Mouse (Mus musculus) spleen, adult 2 months (tissue): Measurements from ENCODE around the gene Trmt1. TPM values are rescaled to one million over a fixed set of nuclear protein-coding genes. Genes with fewer than 3 reads are reported as not detected.
"Not testable (repeated sequence)": the region's sequence is repeated elsewhere in the genome, so short reads cannot be mapped to it uniquely, and the experiment has no call there.

Experiments used
- DNase-seq, 2 experiments: peaks; one replicate each; pipeline versions ENCODE4 v3.0.0 to v3.0.0-alpha.2; 2012 to 2021; ENCODE audit warnings: low spot score in 2 of 2, low read depth in 1 of 2
- H3K27ac ChIP-seq: fragments of 200-500 bp; 2 replicates; pipeline ENCODE4 v1.5.1; 2012; ENCODE audit warnings: low read length, inconsistent platforms; ENCODE audit not compliant: insufficient read depth
- H3K27me3 ChIP-seq: fragments of 200-500 bp; 2 replicates; pipeline ENCODE4 v1.6.1; 2012; ENCODE audit warnings: mild to moderate bottlenecking, moderate library complexity, low read length, inconsistent platforms; ENCODE audit not compliant: control insufficient read depth, insufficient read depth
- H3K36me3 ChIP-seq: fragments of 200-500 bp; 2 replicates; pipeline ENCODE4 v1.6.1; 2012; ENCODE audit warnings: mild to moderate bottlenecking, low read length, inconsistent platforms; ENCODE audit not compliant: control insufficient read depth, insufficient read depth
- H3K4me1 ChIP-seq: fragments of 200-500 bp; 2 replicates; pipeline ENCODE4 v1.6.1; 2011; ENCODE audit warnings: inconsistent platforms; ENCODE audit not compliant: control insufficient read depth, insufficient read depth, insufficient read length
- H3K4me3 ChIP-seq: fragments of 200-500 bp; 2 replicates; pipeline ENCODE4 v1.5.1; 2011; ENCODE audit warnings: mild to moderate bottlenecking, inconsistent platforms; ENCODE audit not compliant: insufficient read depth, insufficient read length; ENCODE audit errors: extremely low read depth
- CTCF ChIP-seq: fragments of 200-500 bp; IDR thresholded peaks from 2 replicates; pipeline ENCODE4 v1.5.1; 2011; ENCODE audit warnings: mild to moderate bottlenecking, inconsistent platforms; ENCODE audit not compliant: insufficient read depth, insufficient read length, insufficient replicate concordance; ENCODE audit errors: extremely low read depth
- POLR2A ChIP-seq: fragments of 200-500 bp; IDR thresholded peaks from 2 replicates; pipeline ENCODE4 v1.6.1; 2011; ENCODE audit warnings: low read depth, low read length, inconsistent platforms
- whole genome bisulfite sequencing: fragments of 180-500 bp; shearing (Covaris S2); methylation state at CpG from one replicate; pipeline ENCODE4 v1.1.7; 2018; 5-methylcytosine and 5-hydroxymethylcytosine counted together
- polyA plus RNA-seq: library from polyadenylated mRNA; depleted of rRNA; stranded (reverse); fragments of >200 nt; gene quantifications from 2 replicates; pipeline ENCODE4 v1.2.3, GENCODE M21; 2012

Trmt1 gene
- polyA plus RNA-seq, 1 experiment, result 98.1 TPM

GRCm38 (mm10) chr8:84663483-84664327 is 22.4 kb upstream of the Trmt1 start:
- Histone ChIP-seq H3K4me1 (peaks cover 6% of the 10 kb centered on the region; the same call in 1 of the 2 replicates), H3K4me3 (peak overlapping the region; percentile 72), H3K27me3 (no peaks in the 10 kb centered on the region), H3K36me3 (no peaks in the 10 kb centered on the region), H3K27ac (peak overlapping the region; percentile 98)
- TF ChIP-seq POLR2A (peak; percentile 45; the same call in 1 of the 2 replicates), CTCF (no peak)
- WGBS, result 4% methylated on average over 43 of the region's 43 CpGs
- peak; percentile 88 to 94 for DNase-seq

DNA sequence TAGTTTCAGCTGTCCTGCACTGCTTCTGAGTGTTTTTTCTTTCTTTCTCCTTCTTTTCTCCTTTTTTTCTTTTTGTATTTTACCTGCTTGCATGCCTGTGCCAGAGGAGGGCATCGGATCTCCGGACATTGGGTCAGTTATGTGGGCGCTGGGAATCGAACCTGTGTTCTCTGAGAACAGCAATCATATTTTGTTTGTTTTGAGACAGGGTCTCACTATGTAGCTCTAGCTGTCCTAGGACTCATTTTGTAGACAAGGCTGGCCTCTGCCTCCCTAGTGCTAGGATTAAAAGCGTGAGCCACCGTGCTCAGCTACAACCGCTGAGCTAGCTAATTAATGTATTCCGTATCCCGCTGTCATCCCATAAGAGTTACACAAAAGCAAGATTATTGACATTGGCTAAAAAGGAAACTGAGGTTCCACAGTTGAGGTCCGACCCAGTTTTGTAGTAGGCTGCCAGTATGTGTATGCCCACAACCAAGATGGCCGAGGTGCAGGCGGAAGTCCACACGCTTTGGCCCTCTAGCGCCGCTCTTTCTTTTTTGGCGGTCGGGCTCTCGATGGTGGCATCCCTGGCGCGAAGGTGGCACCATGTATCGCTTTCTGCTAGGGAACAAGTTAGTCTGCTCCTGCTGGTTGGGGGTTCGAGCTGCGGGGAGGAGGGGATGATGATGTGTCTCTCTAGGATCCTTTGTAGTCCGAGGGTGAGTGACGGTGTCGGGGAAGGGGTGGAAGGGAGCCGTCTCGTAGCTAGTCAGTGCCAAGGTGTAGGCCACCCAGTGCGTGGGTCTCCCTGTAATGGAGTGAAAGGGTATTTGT is 21.3 kb upstream of the Trmt1 start:
- Histone ChIP-seq H3K27ac (peak overlapping the region; percentile 91), H3K27me3 (no peaks in the 10 kb centered on the region), H3K4me3 (peak overlapping the region; percentile 72), H3K36me3 (no peaks in the 10 kb centered on the region), H3K4me1 (peaks cover 5% of the 10 kb centered on the region; the same call in 1 of the 2 replicates)
- TF ChIP-seq POLR2A, result peak; percentile 50; the same call in 1 of the 2 replicates
- TF ChIP-seq CTCF, result peak; percentile 19; the same call in 1 of the 2 replicates
- WGBS, result under 1% methylated on average over 29 of the region's 29 CpGs
- peak in 1 of 2 experiments; percentile 77 for DNase-seq

DNA sequence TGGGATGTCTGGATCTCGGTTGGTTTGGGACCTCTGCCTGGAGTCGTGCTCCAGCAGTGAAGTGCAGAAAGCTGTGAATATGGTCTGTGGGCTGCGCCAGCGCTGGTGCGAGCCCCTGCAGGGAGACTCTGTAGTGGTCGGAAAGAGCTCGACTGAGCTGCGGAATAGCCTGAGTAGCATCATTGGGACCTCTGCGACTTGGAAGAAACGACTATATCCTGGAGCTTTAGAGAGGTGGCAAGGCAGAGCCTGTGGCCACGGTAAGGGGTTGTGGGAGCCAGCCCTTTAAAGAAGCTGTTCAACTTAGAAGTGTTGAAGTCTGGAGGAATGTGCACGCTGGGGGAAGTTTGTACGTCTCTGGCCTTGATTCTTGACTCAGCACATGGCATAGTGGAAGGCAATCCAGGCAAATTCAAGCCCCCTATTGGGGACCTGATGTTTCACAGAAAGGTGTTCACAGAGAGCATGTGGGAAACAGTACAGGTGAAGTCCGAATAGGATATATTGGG is 20.7 kb upstream of the Trmt1 start:
- Histone ChIP-seq H3K27me3 (no peaks in the 10 kb centered on the region), H3K4me1 (peaks cover 2% of the 10 kb centered on the region; the same call in 1 of the 2 replicates), H3K36me3 (no peaks in the 10 kb centered on the region), H3K4me3 (peak overlapping the region; percentile 72; the same call in 1 of the 2 replicates), H3K27ac (peak overlapping the region; percentile 45)
- no peak for DNase-seq
- TF ChIP-seq CTCF (no peak), POLR2A (no peak)
- 3% methylated on average over 14 of the region's 14 CpGs for WGBS

DNA sequence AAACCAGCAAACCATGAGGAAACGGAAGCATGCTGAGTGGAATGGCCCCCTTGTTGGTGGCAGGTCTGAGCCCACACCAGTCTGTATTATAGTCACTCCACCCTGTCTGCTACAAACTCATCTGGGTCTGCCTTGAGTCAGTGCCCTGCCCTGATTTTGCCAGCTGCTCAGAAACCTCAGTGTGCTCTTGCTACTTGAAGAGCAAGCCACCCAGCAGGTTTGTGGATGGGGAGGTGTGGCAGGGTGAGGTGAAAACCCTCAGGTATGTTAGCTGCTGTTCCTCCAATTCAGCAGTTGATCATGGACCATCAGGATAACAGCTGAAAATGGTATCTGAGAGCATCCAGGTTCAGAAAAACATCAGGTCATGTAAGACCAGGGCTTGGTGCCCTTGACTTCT is 18.0 kb upstream of the Trmt1 start:
- no peak overlapping the region for H3K27ac ChIP-seq
- peaks cover 7% of the 10 kb centered on the region for H3K36me3 ChIP-seq
- WGBS, result 69% methylated on average over 1 of the region's 1 CpGs
- no peak for DNase-seq
- TF ChIP-seq POLR2A, result no peak
- no peak for TF ChIP-seq CTCF
- no peak overlapping the region for H3K4me3 ChIP-seq
- H3K27me3 ChIP-seq, result no peaks in the 10 kb centered on the region
- H3K4me1 ChIP-seq, result peaks cover 2% of the 10 kb centered on the region; the same call in 1 of the 2 replicates

GRCm38 (mm10) chr8:84668731-84669485 is 17.2 kb upstream of the Trmt1 start:
- TF ChIP-seq POLR2A, result no peak
- TF ChIP-seq CTCF, result no peak
- DNase-seq, result no peak
- Histone ChIP-seq H3K27me3 (no peaks in the 10 kb centered on the region), H3K36me3 (peaks cover 11% of the 10 kb centered on the region), H3K4me3 (no peak overlapping the region), H3K27ac (no peak overlapping the region), H3K4me1 (no peaks in the 10 kb centered on the region; the same call in 1 of the 2 replicates)
- 72% methylated on average over 6 of the region's 6 CpGs for WGBS

GRCm38 (mm10) chr8:84670295-84671006 is 15.7 kb upstream of the Trmt1 start:
- H3K4me3 ChIP-seq, DNase-seq, H3K27ac ChIP-seq, H3K27me3 ChIP-seq, H3K4me1 ChIP-seq: not testable (repeated sequence)
- H3K36me3 ChIP-seq, result peaks cover 15% of the 10 kb centered on the region
- WGBS, result 93% methylated on average over 5 of the region's 5 CpGs
